Mouse (Mus musculus): ENCODE measurements around the gene Ggta1.

- TF ChIP-seq GATA1 (IDR thresholded peaks at IDR 0.05; ENCODE audit: borderline replicate concordance, low read length) (no peak), FLI1 (IDR thresholded peaks at IDR 0.05; ENCODE audit: low read length) (no peak)
Observed at GRCm38 (mm10) chr2:35446300-35446699, 16.7 kb downstream of the Ggta1 start.

All from megakaryocyte, embryonic 14.5 days (primary cell).